Mouse (Mus musculus) cortical plate, adult 2 months (tissue): Measurements from ENCODE around the gene Fam19a5.

ENCODE experiments used
- CTCF ChIP-seq: fragments of 200-500 bp; IDR thresholded peaks from 2 replicates; pipeline ENCODE4 v1.5.1; 2011; ENCODE audit warnings: mild to moderate bottlenecking, control low read depth, low read length; ENCODE audit not compliant: insufficient read depth; ENCODE audit errors: extremely low read depth
- POLR2A ChIP-seq: fragments of 200-500 bp; IDR thresholded peaks from 2 replicates; pipeline ENCODE4 v1.6.1; 2011; ENCODE audit warnings: mild to moderate bottlenecking, low read length, control low read depth; ENCODE audit not compliant: insufficient read depth; ENCODE audit errors: extremely low read depth

DNA sequence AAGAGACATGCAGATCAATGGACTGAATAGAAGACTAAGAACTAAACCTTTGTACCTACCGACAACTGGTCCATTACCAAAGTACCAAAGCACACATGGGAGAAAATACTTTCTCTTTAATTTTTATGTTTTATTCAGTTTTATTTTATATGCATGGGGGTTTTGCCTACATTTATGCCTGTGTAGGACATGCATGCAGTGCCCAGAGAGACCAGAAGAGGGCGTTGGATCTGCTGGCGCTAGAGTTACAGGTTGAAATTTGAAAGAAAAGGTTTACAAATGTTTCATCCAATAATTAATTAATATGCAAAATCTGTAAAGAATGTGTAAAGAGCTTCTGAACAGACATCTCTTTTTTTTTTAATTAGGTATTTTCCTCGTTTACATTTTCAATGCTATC is 229.9 kb downstream of the Fam19a5 start:
- TF ChIP-seq POLR2A, result no peak
- TF ChIP-seq CTCF, result no peak
